Mouse (Mus musculus): Measurements from ENCODE around the gene Ntrk2. TPM values are rescaled to one million over a fixed set of nuclear protein-coding genes. Genes with fewer than 3 reads are reported as not detected.

Gene Ntrk2
- polyA plus RNA-seq, 1 experiment from 2014 or later, result 146 TPM

DNA sequence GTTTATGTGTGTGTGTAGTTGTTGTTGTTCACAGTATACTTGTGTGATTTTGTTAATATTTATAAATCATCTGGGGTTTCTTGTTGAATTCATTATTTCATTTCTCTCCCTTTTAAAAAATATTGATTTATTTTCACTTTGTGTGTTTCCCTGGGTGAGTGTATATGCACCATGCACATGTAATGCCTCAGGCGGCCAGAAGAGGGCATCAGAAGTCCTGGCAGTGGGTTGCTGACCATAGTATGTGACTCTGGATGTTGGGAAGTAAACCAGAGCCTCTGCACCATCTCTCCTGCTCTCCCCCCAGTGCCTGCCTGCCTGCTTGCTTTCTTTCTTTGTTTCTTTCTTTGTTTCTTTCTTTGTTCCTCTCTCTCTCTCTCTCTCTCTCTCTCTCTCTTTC is 2.5 kb upstream of the Ntrk2 start:
- no peak overlapping the region for H3K4me2 ChIP-seq (ENCODE audit: low read length)
- WGBS, result 19% methylated on average over 1 of the region's 1 CpGs
- H3K9ac ChIP-seq (ENCODE audit: low read depth, low read length), result no peak overlapping the region
- no peaks in the 10 kb centered on the region for H3K27me3 ChIP-seq (replicated peaks; ENCODE audit: control insufficient read depth, insufficient read depth, low read length)
- no peaks in the 10 kb centered on the region for H3K36me3 ChIP-seq (ENCODE audit: control insufficient read depth, insufficient read depth, low read length)
- H3K4me1 ChIP-seq (ENCODE audit: control insufficient read depth, insufficient read depth, low read depth, low read length), result peaks cover 3% of the 10 kb centered on the region
- H3K9me3 ChIP-seq (ENCODE audit: control insufficient read depth, low read length), result no peaks in the 10 kb centered on the region
- H3K27ac ChIP-seq (ENCODE audit: low read depth, low read length), result no peak overlapping the region
- no peak for ATAC-seq
- H3K4me3 ChIP-seq (ENCODE audit: low read length), result no peak overlapping the region

DNA sequence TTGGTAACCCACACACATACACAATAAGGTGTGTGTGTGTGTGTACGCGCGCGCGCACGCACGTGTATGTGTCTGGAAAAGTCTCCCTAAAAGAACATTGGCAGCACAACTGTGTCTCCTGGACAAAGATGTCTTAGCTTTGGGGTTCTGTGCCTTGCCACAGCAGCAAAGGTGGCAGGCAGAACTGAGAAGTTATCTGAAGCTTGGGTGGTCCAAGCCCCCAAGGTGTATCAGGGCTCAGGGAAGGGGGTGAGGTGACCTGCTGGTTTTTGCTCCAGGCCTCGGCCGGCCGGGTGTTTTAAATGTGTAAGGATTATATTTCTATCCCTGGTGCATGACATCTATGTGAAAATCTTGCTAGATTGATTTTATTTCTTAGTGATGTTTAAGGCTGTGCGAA is 536 bp upstream of the Ntrk2 start:
- Histone ChIP-seq H3K4me3 (ENCODE audit: low read length) (no peak overlapping the region; the same call in 1 of the 2 replicates), H3K27ac (ENCODE audit: low read depth, low read length) (peak overlapping the region; percentile 98), H3K4me1 (ENCODE audit: control insufficient read depth, insufficient read depth, low read depth, low read length) (peaks cover 8% of the 10 kb centered on the region), H3K4me2 (ENCODE audit: low read length) (peak overlapping the region; percentile 80), H3K27me3 (replicated peaks; ENCODE audit: control insufficient read depth, insufficient read depth, low read length) (no peaks in the 10 kb centered on the region), H3K9ac (ENCODE audit: low read depth, low read length) (0 out of 2 replicates have a peak overlapping the region, but pooled peaks have one; percentile 41), H3K9me3 (ENCODE audit: control insufficient read depth, low read length) (no peaks in the 10 kb centered on the region), H3K36me3 (ENCODE audit: control insufficient read depth, insufficient read depth, low read length) (no peaks in the 10 kb centered on the region)
- no peak for ATAC-seq
- WGBS, result 83% methylated on average over 11 of the region's 11 CpGs

DNA sequence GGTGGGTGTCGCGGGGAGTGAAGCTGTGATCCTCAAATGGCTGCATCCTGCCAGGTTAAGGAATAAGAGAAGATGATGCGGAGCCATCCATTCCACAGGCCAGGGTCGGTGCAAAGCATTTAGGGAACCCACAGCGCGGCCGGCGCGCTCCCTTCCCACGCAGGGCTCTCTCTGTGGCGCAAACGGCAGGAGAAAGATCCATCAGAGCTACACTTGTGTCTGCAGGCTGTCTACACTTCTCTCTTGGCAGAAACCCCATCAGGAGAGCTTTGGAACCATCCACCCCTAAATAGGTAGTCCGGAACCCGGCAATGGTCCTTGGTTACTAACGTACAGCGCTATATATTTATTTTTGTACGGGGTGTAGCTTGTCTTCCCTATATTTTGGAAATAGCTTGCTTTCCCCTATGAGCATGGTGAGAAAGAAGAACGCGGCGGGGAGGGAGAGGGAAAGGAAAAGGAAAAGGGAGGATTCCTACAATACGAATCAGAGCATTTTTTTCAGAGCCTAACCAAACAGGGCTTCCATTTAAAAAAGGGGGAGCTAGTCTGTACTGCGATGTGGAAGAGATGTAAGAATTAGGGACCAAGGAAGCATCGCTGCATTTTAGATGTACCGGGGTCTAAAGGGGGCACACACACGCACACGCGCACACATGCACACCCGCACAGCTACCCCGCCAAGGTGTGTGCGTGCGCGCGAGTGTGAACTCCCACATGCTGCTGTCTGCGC is 693 bp downstream of the Ntrk2 start:
- Histone ChIP-seq H3K27ac (ENCODE audit: low read depth, low read length) (peak overlapping the region; percentile 98), H3K9ac (ENCODE audit: low read depth, low read length) (peak overlapping the region; percentile 97), H3K9me3 (ENCODE audit: control insufficient read depth, low read length) (no peaks in the 10 kb centered on the region), H3K4me3 (ENCODE audit: low read length) (peak overlapping the region; percentile 84), H3K4me1 (ENCODE audit: control insufficient read depth, insufficient read depth, low read depth, low read length) (peaks cover 20% of the 10 kb centered on the region), H3K4me2 (ENCODE audit: low read length) (peak overlapping the region; percentile 80), H3K27me3 (replicated peaks; ENCODE audit: control insufficient read depth, insufficient read depth, low read length) (no peaks in the 10 kb centered on the region), H3K36me3 (ENCODE audit: control insufficient read depth, insufficient read depth, low read length) (no peaks in the 10 kb centered on the region)
- WGBS, result under 1% methylated on average over 34 of the region's 34 CpGs
- peak; percentile 37 for ATAC-seq

DNA sequence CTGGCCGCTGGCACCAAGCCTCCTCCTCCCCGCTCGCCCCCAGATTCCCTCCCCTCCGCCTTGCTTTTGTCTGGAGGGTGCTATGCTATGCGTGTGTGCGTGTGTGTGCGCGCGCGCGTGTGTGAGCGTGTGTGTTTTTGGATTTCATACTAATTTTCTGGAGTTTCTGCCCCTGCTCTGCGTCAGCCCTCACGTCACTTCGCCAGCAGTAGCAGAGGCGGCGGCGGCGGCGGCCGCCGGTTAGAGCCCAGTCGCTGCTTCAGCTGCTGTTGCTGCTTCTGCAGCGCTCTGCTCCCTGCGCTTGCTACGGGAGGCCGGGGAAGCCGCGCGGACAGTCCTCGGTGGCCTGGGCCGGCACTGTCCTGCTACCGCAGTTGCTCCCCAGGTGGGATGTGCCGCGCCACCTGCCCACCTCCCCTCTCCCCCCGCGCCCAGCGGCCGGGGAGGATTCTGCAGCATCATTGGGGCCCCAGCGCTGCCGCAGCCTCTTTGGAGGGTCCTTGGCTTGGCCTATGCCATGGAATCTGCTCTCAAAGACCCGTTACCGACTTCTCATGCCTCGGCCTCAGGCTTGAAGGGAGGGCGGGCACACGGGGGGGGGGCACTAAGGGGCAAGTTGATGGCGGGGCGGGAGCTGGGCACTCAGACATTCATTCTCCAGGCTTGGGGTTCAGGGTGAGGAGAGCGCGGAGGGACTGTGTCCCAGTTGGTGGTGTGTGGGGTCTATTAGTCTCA is 1.4 kb downstream of the Ntrk2 start:
- peak overlapping the region; percentile 80 for H3K4me2 ChIP-seq (ENCODE audit: low read length)
- no peaks in the 10 kb centered on the region for H3K27me3 ChIP-seq (replicated peaks; ENCODE audit: control insufficient read depth, insufficient read depth, low read length)
- peak; percentile 74 for ATAC-seq
- H3K4me1 ChIP-seq (ENCODE audit: control insufficient read depth, insufficient read depth, low read depth, low read length), result peaks cover 27% of the 10 kb centered on the region
- peak overlapping the region; percentile 84 for H3K4me3 ChIP-seq (ENCODE audit: low read length)
- H3K27ac ChIP-seq (ENCODE audit: low read depth, low read length), result peak overlapping the region; percentile 98
- WGBS, result under 1% methylated on average over 49 of the region's 50 CpGs
- H3K9ac ChIP-seq (ENCODE audit: low read depth, low read length), result peak overlapping the region; percentile 97
- no peaks in the 10 kb centered on the region for H3K36me3 ChIP-seq (ENCODE audit: control insufficient read depth, insufficient read depth, low read length)
- H3K9me3 ChIP-seq (ENCODE audit: control insufficient read depth, low read length), result no peaks in the 10 kb centered on the region

DNA sequence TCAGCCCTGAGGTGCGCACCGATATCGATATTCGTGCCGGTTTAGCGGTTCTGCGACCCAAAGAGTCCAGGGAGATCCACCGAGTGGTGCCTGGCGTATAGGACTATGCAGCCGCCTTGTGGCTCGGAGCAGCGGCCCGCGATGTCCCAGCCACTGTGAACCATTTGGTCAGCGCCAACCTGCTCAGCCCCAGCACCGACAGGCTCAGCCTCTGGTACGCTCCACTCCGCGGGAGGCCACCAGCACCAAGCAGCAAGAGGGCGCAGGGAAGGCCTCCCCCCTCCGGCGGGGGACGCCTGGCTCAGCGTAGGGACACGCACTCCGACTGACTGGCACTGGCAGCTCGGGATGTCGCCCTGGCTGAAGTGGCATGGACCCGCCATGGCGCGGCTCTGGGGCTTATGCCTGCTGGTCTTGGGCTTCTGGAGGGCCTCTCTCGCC is 2.0 kb downstream of the Ntrk2 start:
- 1% methylated on average over 25 of the region's 32 CpGs for WGBS
- ATAC-seq, result peak; percentile 24
- Histone ChIP-seq H3K36me3 (ENCODE audit: control insufficient read depth, insufficient read depth, low read length) (no peaks in the 10 kb centered on the region), H3K27ac (ENCODE audit: low read depth, low read length) (peak overlapping the region; percentile 98), H3K9ac (ENCODE audit: low read depth, low read length) (peak overlapping the region; percentile 97), H3K4me1 (ENCODE audit: control insufficient read depth, insufficient read depth, low read depth, low read length) (peaks cover 28% of the 10 kb centered on the region), H3K4me2 (ENCODE audit: low read length) (peak overlapping the region; percentile 80), H3K9me3 (ENCODE audit: control insufficient read depth, low read length) (no peaks in the 10 kb centered on the region), H3K4me3 (ENCODE audit: low read length) (peak overlapping the region; percentile 84), H3K27me3 (replicated peaks; ENCODE audit: control insufficient read depth, insufficient read depth, low read length) (no peaks in the 10 kb centered on the region)

DNA sequence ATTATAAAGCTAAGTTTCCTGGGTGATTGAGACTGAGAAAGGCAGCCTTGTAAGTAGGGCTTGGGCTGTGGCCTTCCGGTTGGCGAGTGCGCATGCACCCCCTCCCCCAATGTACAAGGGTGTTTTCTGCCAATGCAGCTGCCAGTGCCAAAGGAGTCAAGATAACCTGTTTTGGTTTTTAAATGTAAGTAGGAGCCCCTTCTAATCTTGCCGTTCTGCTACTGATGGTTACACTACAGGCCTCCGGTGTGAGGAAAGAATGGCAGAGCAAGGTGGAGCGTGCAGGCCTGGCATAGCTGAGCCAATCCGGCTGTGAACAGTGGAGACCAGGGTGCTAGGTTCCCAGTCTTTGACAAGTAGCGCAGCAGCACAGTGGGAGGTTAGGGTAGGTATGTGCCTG is 3.6 kb downstream of the Ntrk2 start:
- Histone ChIP-seq H3K4me2 (ENCODE audit: low read length) (peak overlapping the region; percentile 80), H3K36me3 (ENCODE audit: control insufficient read depth, insufficient read depth, low read length) (no peaks in the 10 kb centered on the region), H3K27me3 (replicated peaks; ENCODE audit: control insufficient read depth, insufficient read depth, low read length) (no peaks in the 10 kb centered on the region), H3K9me3 (ENCODE audit: control insufficient read depth, low read length) (no peaks in the 10 kb centered on the region), H3K9ac (ENCODE audit: low read depth, low read length) (peak overlapping the region; percentile 49), H3K4me1 (ENCODE audit: control insufficient read depth, insufficient read depth, low read depth, low read length) (peaks cover 33% of the 10 kb centered on the region), H3K27ac (ENCODE audit: low read depth, low read length) (peak overlapping the region; percentile 40), H3K4me3 (ENCODE audit: low read length) (peak overlapping the region; percentile 84)
- no peak for ATAC-seq
- 33% methylated on average over 8 of the region's 8 CpGs for WGBS

DNA sequence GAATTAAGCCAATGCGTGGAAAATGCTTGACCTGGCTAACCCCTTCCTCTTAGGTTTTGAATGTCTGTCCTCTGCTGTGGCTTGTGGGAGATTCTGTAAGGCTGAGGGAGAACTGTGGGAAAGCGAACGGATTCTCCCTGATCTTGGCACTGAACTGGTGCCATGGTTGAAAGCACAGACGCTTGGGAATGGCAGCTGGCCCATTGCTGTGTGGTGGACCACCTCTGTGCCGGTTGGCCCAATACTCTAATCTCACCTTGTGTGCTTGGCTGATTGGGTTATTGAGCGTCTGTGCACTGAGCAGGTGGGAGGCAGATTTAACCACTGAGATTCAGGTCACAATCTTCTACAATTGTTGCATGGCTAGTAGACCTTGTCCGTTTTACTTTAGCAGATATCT is 18.4 kb downstream of the Ntrk2 start:
- 60% methylated on average over 7 of the region's 7 CpGs for WGBS
- H3K27me3 ChIP-seq (replicated peaks; ENCODE audit: control insufficient read depth, insufficient read depth, low read length), result no peaks in the 10 kb centered on the region
- no peak overlapping the region for H3K27ac ChIP-seq (ENCODE audit: low read depth, low read length)
- H3K9me3 ChIP-seq (ENCODE audit: control insufficient read depth, low read length), result no peaks in the 10 kb centered on the region
- no peak overlapping the region for H3K4me2 ChIP-seq (ENCODE audit: low read length)
- peaks cover 6% of the 10 kb centered on the region; the same call in 1 of the 2 replicates for H3K36me3 ChIP-seq (ENCODE audit: control insufficient read depth, insufficient read depth, low read length)
- peaks cover 7% of the 10 kb centered on the region for H3K4me1 ChIP-seq (ENCODE audit: control insufficient read depth, insufficient read depth, low read depth, low read length)
- ATAC-seq, result no peak
- no peak overlapping the region for H3K9ac ChIP-seq (ENCODE audit: low read depth, low read length)
- H3K4me3 ChIP-seq (ENCODE audit: low read length), result no peak overlapping the region

DNA sequence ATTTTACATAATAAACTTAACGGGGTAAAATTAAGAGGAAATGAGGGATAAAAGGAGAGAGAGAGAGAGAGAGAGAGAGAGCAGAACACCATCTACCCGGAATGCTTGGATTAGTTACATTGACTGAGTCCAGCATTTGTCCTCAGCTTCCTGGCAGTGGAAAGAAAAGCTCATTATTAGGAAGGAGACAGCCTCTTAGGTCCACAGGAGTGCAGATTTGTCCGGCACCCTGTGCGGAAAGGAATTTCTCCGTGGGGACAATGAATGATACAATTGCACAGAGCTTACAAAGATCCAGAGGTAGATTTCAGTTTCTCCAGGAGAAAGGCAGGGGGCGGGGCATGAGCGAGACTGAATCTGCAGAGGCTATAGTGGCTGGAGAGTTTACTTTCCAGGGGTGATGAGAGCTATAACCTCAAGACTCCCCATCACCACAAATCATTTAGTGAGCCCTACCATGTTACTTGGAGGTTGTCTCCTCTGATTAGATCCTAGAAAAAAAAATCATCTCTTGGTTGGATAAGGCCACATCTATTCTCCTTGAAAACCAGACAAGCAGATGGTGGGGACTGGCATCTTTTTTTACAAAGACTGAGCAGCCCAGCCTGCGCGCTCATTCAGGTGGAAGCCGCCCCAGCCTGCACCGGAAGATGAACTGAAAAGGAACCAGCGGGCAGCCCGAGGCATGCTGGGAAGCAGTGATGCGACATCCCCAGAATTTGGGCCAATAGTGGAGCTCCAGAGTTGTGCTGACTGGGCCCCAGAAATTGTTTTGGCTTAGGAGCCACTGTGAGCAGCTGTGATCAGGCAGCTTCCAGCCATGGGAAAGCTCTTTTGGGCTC is 20.2 kb downstream of the Ntrk2 start:
- no peak overlapping the region for H3K4me2 ChIP-seq (ENCODE audit: low read length)
- no peaks in the 10 kb centered on the region for H3K27me3 ChIP-seq (replicated peaks; ENCODE audit: control insufficient read depth, insufficient read depth, low read length)
- H3K27ac ChIP-seq (ENCODE audit: low read depth, low read length), result no peak overlapping the region
- no peak overlapping the region for H3K4me3 ChIP-seq (ENCODE audit: low read length)
- H3K36me3 ChIP-seq (ENCODE audit: control insufficient read depth, insufficient read depth, low read length), result no peaks in the 10 kb centered on the region; the same call in 1 of the 2 replicates
- no peaks in the 10 kb centered on the region for H3K9me3 ChIP-seq (ENCODE audit: control insufficient read depth, low read length)
- 52% methylated on average over 14 of the region's 14 CpGs for WGBS
- ATAC-seq, result peak; percentile 66
- no peak overlapping the region for H3K9ac ChIP-seq (ENCODE audit: low read depth, low read length)
- H3K4me1 ChIP-seq (ENCODE audit: control insufficient read depth, insufficient read depth, low read depth, low read length), result peaks cover 7% of the 10 kb centered on the region
